Mouse (Mus musculus) gastrocnemius, adult 18-20 months (tissue): ENCODE results near the gene Gskip. TPM values are rescaled to one million over a fixed set of nuclear protein-coding genes. Genes with fewer than 3 reads are reported as not detected.

Source experiments
- DNase-seq: peaks from one replicate; pipeline ENCODE4 v3.0.0; 2021; ENCODE audit warnings: low spot score
- total RNA-seq, 2 experiments: library from RNA; stranded (reverse); gene quantifications; 2 replicates each; pipeline ENCODE4 v1.2.3; 2021

Gskip gene
- total RNA-seq, 2 experiments from 2014 or later: 6.3 to 6.4 TPM

DNA sequence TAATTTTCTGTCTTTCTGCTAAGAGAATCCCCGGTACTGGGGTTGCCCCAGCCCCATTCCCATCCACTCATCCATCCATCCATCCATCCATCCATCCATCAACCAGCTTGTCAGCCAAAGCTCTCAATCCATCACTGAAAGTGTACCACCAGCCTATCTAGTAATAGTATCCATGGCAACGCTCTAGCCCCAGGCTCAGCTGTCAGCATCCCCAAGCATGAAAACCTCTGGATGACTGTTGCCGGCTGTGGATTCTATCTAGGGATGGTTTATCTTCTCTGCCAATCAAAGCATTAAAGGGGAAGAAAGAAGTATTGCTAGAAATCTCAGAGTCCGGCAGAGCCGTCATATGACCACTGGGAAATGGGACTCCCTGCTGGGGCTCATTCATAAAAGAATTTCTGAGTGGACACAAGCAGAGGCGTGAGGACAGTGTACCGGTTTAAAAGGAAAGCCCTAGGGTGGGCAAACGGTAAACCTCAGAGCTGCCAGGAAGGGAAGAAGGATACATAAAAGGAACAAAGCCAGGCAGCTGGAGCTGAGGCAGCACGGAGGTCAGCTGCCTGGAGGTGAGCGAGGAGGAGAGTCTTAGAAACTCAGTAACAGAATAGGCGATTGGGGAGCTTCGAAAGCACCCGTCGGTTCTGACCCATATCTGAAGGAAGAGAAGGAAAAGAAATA is 37.0 kb downstream of the Gskip start:
- no peak for DNase-seq

DNA sequence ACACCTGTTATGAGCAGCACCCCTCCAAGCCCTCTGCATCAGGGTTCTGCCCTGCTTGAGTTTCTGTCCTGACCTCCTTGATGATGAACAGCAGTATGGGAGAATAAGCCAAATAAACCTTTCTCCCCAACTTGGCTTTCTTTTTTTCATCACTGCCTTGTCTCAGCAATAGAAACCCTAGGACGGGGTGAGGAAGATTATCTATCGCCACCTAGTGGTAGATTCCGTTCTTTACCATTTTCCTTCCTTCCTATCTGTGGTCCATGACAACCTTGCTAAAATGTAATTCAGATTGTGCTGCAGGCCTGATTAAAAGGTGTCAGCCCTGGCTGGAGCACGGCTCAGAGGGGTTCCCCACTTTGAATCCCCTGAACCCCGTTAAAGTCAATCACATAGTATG is 38.0 kb downstream of the Gskip start:
- peak; percentile 25 for DNase-seq

DNA sequence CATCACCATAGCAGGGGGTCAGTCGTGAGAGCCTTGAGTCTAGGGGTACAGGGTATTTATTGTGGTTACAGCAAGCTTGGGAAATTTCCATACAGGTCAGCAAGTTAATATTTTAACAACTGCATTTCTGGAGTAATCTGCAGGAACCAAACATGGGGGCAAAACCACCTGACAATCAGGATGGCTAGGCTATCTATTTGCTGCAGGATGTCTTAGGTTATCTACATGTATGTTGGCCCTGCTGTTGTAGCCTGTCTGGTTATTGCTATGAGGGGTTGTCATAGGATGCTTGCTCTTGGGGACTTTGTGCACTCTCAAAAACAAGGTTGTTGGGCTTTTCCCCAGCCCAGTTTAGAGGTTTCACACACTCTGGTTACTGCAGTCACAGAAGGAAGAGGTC is 40.0 kb downstream of the Gskip start:
- DNase-seq: no peak

DNA sequence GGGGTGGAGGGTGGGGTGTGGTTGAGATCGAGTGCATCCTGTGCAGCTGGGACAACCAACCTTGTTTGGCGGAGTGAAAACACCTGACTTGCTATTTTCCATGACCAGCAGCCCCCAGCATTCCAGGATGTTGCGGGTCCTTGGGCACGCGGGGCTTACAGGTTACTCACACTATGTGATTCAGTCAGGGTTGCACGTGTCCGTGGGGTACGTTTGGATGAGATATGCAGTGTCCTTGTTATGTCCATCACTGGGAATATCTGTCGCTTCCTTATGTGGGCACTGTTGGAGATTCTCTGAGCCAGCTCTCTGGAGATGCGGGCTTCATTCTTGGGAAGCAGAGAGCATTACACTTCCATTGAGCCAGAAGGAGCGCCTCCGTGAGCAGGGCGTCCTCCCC is 41.1 kb downstream of the Gskip start:
- DNase-seq: no peak

DNA sequence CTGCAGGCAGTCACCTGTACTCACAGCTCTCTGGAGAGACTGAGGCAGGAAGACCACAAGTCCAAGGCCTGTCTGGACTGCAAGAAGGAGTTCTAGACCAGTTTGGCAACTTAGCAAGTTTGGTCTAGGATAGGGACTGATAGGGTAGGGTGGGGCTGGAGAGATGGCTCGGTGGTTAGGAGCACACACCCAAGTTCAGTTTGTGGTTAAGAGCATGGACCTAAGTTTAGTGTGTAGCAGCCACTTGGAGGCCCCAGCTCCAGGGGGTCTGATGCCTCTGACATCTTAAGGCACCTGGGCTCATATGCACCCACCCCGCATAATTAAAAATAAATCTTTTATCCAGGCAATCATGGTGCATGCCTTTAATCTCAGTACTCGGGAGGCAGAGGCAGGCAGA is 42.6 kb downstream of the Gskip start:
- DNase-seq: no peak

DNA sequence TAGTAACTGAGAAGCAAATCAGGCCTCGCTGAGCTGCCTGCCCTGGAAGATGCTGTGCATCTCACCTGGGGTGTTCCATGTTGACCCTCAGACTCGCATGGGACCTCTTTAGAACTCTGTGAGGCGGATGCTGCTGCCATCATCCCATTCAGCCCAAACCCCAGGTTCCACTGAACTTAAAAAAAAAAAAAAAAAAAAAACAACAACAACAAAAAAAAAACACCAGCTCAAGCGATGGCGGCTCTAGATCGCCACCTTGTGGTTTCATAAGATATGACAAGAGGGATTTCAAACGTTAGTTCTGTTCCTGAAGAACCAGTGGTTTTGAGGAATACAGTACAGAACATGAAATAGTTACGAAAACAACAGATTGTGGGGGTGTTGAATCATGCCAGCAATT is 43.3 kb downstream of the Gskip start:
- peak; percentile 11 for DNase-seq

DNA sequence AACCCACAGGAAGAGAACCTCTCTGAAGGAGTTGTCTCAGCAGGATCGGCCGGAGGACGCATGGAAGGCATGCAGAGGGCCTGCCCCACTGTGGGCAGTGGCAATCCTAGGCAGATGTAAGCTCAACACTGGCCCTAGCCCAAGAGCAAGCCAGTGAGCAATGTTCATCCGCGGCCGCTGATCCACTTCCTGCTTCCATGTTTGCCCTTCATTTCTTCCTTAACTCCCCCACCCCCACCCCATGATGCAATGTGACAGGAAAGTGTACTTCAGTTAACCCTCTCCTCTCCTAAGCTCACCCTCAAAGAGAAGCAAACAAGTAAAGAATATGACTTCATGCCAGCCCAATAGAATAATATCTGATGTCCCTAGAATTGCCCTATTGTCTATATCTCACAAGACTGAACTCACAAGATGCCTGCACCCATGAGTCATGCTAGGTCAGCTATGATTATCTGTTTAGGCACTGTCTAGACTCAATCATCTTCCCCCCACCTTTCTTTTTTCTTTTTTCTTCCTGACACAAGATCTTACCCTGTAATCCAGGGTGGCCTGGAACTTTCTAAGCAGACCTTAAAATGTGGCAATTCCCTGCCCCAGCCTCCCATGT is 46.3 kb downstream of the Gskip start:
- no peak for DNase-seq

DNA sequence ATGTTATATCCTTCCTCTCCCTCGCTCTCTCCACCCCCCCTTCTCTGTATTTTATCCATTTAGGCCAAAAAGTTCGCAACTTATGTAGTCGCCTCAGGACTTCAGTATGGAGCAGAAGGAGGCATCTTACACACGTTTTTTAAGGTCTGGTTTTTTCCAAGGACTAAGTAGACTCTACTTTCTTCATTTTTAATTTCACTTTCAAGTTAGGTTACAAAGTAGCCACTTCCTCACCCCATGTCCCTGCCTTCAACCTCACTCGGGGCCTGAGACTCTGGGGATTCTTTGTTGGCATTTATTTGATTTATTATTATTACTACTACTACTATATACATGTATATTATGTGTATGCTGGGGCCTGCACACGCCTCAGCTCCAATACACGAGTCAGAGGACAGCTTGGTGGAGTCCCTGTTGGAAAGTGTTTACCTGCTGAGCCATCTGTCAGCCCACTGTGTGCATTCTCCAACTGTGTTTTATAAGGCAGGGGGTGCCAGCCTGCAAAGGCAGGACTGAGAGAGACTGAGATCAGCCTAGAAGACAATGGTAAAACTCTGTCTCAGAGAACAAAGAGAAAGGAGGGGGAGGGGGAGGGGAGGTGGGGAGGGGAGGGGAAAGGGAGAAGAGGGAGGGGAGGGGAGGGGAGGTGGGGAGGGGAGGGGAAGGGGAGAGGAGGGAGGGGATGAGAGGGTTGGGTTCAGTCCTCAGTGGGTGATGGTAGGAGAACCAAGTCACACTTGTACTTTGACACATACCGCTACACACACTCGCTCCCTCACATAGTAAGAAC is 48.9 kb downstream of the Gskip start:
- DNase-seq: no peak

DNA sequence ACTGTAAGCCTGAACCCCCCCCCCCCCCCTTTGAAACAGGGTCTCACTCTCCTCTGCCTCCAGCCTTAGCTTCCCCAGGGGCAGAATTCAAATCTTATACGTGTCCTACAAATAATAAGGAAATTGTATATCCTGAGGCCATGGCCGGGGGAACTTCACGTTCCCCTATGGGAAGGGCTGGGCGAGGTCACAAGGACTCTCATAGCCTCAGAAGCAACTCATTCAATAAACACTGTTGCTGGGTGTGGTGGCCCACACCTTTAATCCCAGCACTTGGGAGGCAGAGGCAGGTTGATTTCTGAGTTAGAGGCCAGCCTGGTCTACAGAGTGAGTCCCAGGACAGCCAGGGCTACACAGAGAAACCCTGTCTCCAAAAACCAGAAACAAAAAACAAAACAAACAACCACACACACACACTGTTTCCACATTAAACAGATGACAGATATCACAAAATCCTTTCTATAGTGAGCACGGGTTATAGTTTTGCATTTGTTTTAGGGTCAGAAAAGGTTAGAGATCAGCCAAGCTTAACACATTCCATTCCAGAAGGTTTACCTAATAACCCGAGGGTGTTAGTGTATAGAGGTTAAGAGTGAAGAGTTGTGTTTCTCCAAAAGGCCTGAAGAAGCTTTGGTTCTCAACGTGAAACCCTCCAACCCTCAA is 50.7 kb downstream of the Gskip start:
- no peak for DNase-seq

DNA sequence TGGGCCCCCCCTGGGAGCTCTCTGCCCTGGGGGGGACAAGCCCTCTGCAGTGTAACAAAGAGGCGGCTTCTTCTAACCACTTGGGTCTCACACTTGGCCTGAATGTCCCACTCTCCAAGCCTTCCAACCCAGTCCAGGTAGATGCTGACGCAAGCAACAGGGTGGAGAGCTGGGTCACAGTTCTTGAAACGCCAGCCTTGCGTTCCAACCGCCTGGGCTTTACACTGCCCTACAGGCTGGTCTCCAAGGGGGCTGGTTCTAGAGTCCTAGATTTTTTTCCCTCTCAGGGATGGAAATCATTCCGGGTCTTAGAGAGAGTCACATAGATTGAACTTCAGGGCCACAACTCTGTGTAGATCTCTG is 51.2 kb downstream of the Gskip start:
- DNase-seq: no peak

DNA sequence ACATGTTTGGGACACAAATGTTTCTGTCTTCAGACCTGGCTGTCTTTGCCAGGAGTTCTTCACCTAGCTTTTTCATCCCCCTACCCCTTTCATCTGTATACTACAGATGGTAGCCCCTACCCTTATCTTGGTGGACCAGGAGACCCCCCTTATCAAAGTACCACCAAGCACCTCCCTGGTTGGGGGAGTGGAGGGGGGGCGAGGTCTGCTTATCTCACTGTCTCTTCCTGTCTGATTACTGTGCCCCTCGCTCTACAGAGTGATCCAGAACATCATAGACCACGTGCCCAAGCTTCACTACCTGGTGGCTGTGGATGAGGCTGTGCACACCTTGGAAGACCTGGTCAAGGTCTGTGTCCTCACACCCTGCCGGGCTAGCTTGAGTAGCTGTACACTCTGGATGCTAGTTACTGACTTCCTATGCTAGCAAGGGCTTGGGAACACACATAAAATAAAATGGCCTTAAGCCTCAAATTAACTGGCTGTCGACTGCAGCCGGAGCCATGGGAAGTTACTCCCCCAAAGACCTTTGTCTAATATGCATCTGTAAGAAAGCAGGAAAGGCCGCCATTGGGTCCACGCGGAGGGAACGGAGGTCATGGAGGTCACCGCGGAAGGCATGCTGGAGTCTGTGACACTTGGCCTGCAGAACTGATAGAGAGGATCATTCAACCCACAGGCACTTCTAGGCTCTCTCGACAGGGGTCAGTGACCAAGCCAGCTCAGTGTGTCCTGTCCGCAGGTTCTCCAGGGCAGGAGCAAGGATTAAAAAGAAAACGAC is 53.9 kb downstream of the Gskip start:
- DNase-seq: no peak

DNA sequence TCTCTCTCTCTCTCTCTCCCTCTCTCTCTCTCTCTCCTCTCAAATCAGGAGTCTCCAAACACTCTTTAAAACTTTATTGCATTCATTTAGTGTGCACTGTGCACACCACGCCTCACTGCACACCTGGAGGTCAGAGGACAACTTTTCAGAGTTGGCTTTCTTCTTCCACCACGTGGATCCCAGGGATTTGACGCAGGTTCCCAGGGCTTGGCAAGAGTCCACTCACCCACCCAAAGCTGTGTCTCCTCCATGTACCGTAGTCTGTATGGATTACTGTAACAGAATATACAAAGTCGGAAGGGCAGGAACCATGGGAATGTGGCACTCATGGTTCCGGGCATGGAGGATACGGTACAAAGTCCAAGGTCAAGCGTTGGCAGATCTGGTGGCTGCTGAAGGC is 55.0 kb downstream of the Gskip start:
- DNase-seq: no peak

DNA sequence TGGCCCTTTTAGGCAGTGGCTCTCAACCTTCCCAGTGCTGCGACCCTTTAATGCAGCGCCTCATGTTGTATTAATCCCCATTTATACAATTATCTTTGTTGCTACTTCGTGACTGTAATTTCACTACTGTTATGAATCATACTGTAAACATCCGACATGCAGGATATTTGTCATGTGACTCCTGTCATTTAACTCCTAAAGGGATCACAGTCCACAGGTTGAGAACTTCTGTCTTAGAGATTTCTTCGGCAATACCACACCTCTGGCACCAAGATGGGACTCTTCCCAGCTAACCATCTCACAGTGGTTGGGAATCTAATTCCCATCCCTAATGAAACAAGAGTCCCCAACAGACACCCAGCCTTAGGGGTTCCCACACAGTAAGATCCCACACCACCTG is 63.5 kb downstream of the Gskip start:
- DNase-seq: no peak

Other genes starting within 250 kb of the Gskip start
- gene D430019H16Rik, start 231.0 kb upstream of the Gskip start, total RNA-seq: under 1 TPM; 0.09 to 0.11 TPM
- under 1 TPM; 0.33 to 0.39 TPM for gene Bdkrb2, start 121.6 kb upstream of the Gskip start, total RNA-seq
- gene Bdkrb1, start 81.7 kb upstream of the Gskip start, total RNA-seq: not detected
- 10 to 100 TPM; 17.2 to 17.7 TPM for gene Atg2b, start 382 bp downstream of the Gskip start, total RNA-seq
- under 1 TPM in 1 of 2 experiments, not detected in 1; 0.09 TPM for gene Ak7, start 21.1 kb downstream of the Gskip start, total RNA-seq
- gene Papola, start 99.9 kb downstream of the Gskip start, total RNA-seq: 10 to 100 TPM; 66.2 to 85.3 TPM